Mouse (Mus musculus): ENCODE measurements around the gene Elob. TPM values are rescaled to one million over a fixed set of nuclear protein-coding genes. Genes with fewer than 3 reads are reported as not detected.

The Elob gene
- polyA plus RNA-seq, 1 experiment from 2014 or later, result 1,145 TPM

- 77% methylated on average over 7 of the region's 7 CpGs for WGBS
- no peak for DNase-seq (ENCODE audit: low spot score)
These were observed 31.6 kb downstream of the Elob start for GRCm38 (mm10) chr17:23797316-23797715.

GRCm38 (mm10) chr17:23795323-23795722 lies 33.6 kb downstream of the Elob start:
- no peak overlapping the region for H3K9ac ChIP-seq (ENCODE audit: low read depth, low read length)
- no peaks in the 10 kb centered on the region for H3K36me3 ChIP-seq (ENCODE audit: control insufficient read depth, insufficient read depth, low read length)
- no peaks in the 10 kb centered on the region for H3K9me3 ChIP-seq (ENCODE audit: control insufficient read depth, low read length)
- DNase-seq (ENCODE audit: low spot score) (no peak), ATAC-seq (ENCODE audit: low FRiP score) (no peak)
- no peaks in the 10 kb centered on the region for H3K4me1 ChIP-seq (replicated peaks; ENCODE audit: control insufficient read depth, insufficient read depth, low read length)
- no peak overlapping the region for H3K4me2 ChIP-seq (replicated peaks; ENCODE audit: low read depth, low read length)
- no peak overlapping the region for H3K27ac ChIP-seq (ENCODE audit: low read depth, low read length)
- no peaks in the 10 kb centered on the region for H3K27me3 ChIP-seq (ENCODE audit: control insufficient read depth, insufficient read depth, low read length)
- WGBS, result 95% methylated on average over 8 of the region's 8 CpGs
- no peak overlapping the region for H3K4me3 ChIP-seq (ENCODE audit: low read depth, low read length)

More at GRCm38 (mm10) chr17:23797316-23797715, 31.6 kb downstream of the Elob start:
- Histone ChIP-seq H3K27me3 (ENCODE audit: control insufficient read depth, insufficient read depth, low read length) (no peaks in the 10 kb centered on the region), H3K9me3 (ENCODE audit: control insufficient read depth, low read length) (no peaks in the 10 kb centered on the region), H3K4me2 (replicated peaks; ENCODE audit: low read depth, low read length) (no peak overlapping the region), H3K4me3 (ENCODE audit: low read depth, low read length) (no peak overlapping the region), H3K27ac (ENCODE audit: low read depth, low read length) (no peak overlapping the region), H3K9ac (ENCODE audit: low read depth, low read length) (no peak overlapping the region), H3K36me3 (ENCODE audit: control insufficient read depth, insufficient read depth, low read length) (no peaks in the 10 kb centered on the region), H3K4me1 (replicated peaks; ENCODE audit: control insufficient read depth, insufficient read depth, low read length) (no peaks in the 10 kb centered on the region)
- no peak for ATAC-seq (ENCODE audit: low FRiP score)

- H3K4me3 ChIP-seq (ENCODE audit: low read depth, low read length), result peak overlapping the region; percentile 36
- WGBS, result 60% methylated on average over 2 of the region's 2 CpGs
- peak overlapping the region; percentile 79 for H3K9ac ChIP-seq (ENCODE audit: low read depth, low read length)
- H3K9me3 ChIP-seq (ENCODE audit: control insufficient read depth, low read length), result no peaks in the 10 kb centered on the region
- no peak for DNase-seq (ENCODE audit: low spot score)
- 0 out of 2 replicates have a peak, but pooled peaks cover 2% of the 10 kb centered on the region for H3K4me1 ChIP-seq (replicated peaks; ENCODE audit: control insufficient read depth, insufficient read depth, low read length)
- H3K4me2 ChIP-seq (replicated peaks; ENCODE audit: low read depth, low read length), result peak overlapping the region; percentile 73
- no peaks in the 10 kb centered on the region for H3K36me3 ChIP-seq (ENCODE audit: control insufficient read depth, insufficient read depth, low read length)
- ATAC-seq (ENCODE audit: low FRiP score), result no peak
- no peaks in the 10 kb centered on the region for H3K27me3 ChIP-seq (ENCODE audit: control insufficient read depth, insufficient read depth, low read length)
- H3K27ac ChIP-seq (ENCODE audit: low read depth, low read length), result peak overlapping the region; percentile 84
These were observed 37.9 kb downstream of the Elob start for GRCm38 (mm10) chr17:23791079-23791357.

DNA sequence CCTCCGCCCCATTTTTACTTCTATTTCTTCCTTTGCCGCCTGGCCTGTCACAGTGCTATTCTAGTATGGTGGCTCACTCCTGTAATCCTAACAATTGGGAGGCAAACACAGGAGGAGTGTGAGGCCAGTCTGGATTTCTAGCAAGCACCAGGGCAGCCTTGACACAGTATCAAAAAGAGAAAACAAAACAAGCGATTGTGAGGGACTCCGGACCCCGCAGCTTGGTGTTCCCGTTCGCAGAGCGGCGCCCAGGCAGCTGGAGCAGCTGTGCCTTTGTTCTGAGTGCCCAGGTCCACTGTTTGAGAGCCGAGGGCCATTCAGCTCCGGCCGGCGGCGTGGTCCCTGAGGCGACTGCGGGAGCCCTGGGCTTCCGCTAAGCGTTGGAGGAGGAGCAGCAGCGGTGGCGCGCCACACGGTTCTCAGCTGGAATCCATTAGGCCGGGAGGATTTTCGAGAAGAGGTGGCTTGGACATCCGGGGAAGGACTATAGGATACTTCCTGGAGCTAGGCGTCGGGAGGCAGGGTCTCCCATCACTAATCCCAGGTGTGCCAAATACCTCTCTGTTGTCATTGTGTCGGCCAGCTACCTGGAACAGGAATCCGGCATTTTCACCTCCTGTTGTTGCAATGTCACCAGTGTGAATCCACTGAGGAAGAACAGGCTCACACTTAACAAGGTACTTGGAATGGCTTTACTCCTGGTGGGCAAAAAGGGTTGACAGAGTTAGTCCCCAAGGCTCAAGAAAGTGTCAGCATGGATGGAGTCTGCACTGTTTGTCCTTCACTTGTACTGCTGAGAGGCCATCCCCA lies 38.5 kb downstream of the Elob start, which contains the start of gene Srrm2:
TSS of gene Srrm2 (plus strand) at position 264 of the 810 bp plus-strand sequence.
- DNase-seq (ENCODE audit: low spot score) (peak; percentile 80), ATAC-seq (ENCODE audit: low FRiP score) (peak; percentile 73)
- H3K27ac ChIP-seq (ENCODE audit: low read depth, low read length), result peak within 1 kb of the TSS; percentile 84
- no peaks in the 10 kb centered on the region for H3K27me3 ChIP-seq (ENCODE audit: control insufficient read depth, insufficient read depth, low read length)
- no peaks in the 10 kb centered on the region for H3K36me3 ChIP-seq (ENCODE audit: control insufficient read depth, insufficient read depth, low read length)
- peak within 1 kb of the TSS; percentile 73 for H3K4me2 ChIP-seq (replicated peaks; ENCODE audit: low read depth, low read length)
- WGBS, result 2% methylated on average over 29 of the region's 29 CpGs
- H3K9ac ChIP-seq (ENCODE audit: low read depth, low read length), result peak within 1 kb of the TSS; percentile 79
- H3K4me3 ChIP-seq (ENCODE audit: low read depth, low read length), result peak within 1 kb of the TSS; percentile 36
- H3K9me3 ChIP-seq (ENCODE audit: control insufficient read depth, low read length), result no peaks in the 10 kb centered on the region
- H3K4me1 ChIP-seq (replicated peaks; ENCODE audit: control insufficient read depth, insufficient read depth, low read length), result 0 out of 2 replicates have a peak, but pooled peaks cover 2% of the 10 kb centered on the region

DNA sequence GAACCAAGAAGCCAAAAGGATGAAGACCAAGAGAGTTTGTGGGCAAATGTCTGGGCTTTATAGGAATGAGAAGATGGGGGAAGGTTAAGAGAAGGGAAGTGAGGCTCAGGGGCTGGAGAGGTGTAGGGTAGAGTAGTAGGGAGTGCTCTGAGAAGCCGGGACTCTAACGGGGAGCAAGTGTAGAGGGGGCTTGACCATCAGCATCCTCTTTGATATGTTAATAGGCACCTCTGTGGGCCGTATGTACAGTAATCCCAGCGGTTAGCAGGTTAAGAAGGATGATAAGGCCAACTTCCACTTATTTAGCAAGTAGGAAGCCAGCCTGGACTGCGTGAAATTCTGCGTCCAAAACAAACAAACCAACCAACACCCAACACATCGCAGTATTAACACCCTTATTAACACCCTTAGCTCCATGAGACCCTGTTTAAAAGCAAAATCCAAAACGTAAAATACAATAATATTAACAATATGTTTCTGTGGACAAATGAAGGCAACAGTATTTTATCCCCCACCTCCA lies 39.1 kb downstream of the Elob start:
- H3K27me3 ChIP-seq (ENCODE audit: control insufficient read depth, insufficient read depth, low read length), result no peaks in the 10 kb centered on the region
- DNase-seq (ENCODE audit: low spot score), result peak; percentile 39
- WGBS, result 8% methylated on average over 8 of the region's 8 CpGs
- H3K4me2 ChIP-seq (replicated peaks; ENCODE audit: low read depth, low read length), result peak overlapping the region; percentile 73
- H3K36me3 ChIP-seq (ENCODE audit: control insufficient read depth, insufficient read depth, low read length), result no peaks in the 10 kb centered on the region
- H3K9ac ChIP-seq (ENCODE audit: low read depth, low read length), result peak overlapping the region; percentile 79
- ATAC-seq (ENCODE audit: low FRiP score), result 0 out of 2 replicates have a peak, but pooled peaks have one; percentile 6
- H3K27ac ChIP-seq (ENCODE audit: low read depth, low read length), result peak overlapping the region; percentile 84
- H3K4me3 ChIP-seq (ENCODE audit: low read depth, low read length), result peak overlapping the region; percentile 36
- H3K9me3 ChIP-seq (ENCODE audit: control insufficient read depth, low read length), result no peaks in the 10 kb centered on the region
- 0 out of 2 replicates have a peak, but pooled peaks cover 2% of the 10 kb centered on the region for H3K4me1 ChIP-seq (replicated peaks; ENCODE audit: control insufficient read depth, insufficient read depth, low read length)

DNA sequence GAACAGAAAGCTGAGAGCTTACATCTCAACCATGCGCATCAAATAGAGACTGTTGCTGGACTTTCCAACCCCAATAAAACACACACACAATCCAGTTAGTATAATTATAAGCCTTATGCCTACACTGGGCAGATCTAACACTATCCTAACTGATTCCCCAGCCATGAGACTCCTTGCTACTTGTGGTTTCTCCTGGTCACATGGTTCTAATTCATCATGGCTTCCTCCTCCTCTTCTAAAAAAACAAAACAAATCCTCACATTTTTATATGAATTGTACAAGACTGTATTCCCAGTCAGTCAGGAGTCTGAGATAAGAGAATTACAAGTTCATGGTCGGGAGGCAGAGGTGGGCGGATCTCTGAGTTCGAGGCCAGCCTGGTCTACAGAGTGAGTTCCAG lies 40.0 kb downstream of the Elob start:
- ATAC-seq (ENCODE audit: low FRiP score), result no peak
- Histone ChIP-seq H3K4me1 (replicated peaks; ENCODE audit: control insufficient read depth, insufficient read depth, low read length) (0 out of 2 replicates have a peak, but pooled peaks cover 2% of the 10 kb centered on the region), H3K9me3 (ENCODE audit: control insufficient read depth, low read length) (no peaks in the 10 kb centered on the region), H3K27ac (ENCODE audit: low read depth, low read length) (no peak overlapping the region), H3K27me3 (ENCODE audit: control insufficient read depth, insufficient read depth, low read length) (no peaks in the 10 kb centered on the region), H3K4me3 (ENCODE audit: low read depth, low read length) (no peak overlapping the region), H3K9ac (ENCODE audit: low read depth, low read length) (no peak overlapping the region), H3K36me3 (ENCODE audit: control insufficient read depth, insufficient read depth, low read length) (no peaks in the 10 kb centered on the region), H3K4me2 (replicated peaks; ENCODE audit: low read depth, low read length) (no peak overlapping the region)
- WGBS, result 87% methylated on average over 4 of the region's 4 CpGs
- no peak for DNase-seq (ENCODE audit: low spot score)

- Histone ChIP-seq H3K27me3 (ENCODE audit: control insufficient read depth, insufficient read depth, low read length) (no peaks in the 10 kb centered on the region), H3K4me3 (ENCODE audit: low read depth, low read length) (peak overlapping the region; percentile 49), H3K4me2 (replicated peaks; ENCODE audit: low read depth, low read length) (peak overlapping the region; percentile 72), H3K9me3 (ENCODE audit: control insufficient read depth, low read length) (no peaks in the 10 kb centered on the region), H3K4me1 (replicated peaks; ENCODE audit: control insufficient read depth, insufficient read depth, low read length) (0 out of 2 replicates have a peak, but pooled peaks cover 2% of the 10 kb centered on the region), H3K36me3 (ENCODE audit: control insufficient read depth, insufficient read depth, low read length) (no peaks in the 10 kb centered on the region), H3K9ac (ENCODE audit: low read depth, low read length) (peak overlapping the region; percentile 64), H3K27ac (ENCODE audit: low read depth, low read length) (peak overlapping the region; percentile 67)
- WGBS, result 16% methylated on average over 13 of the region's 13 CpGs
- peak; percentile 72 for DNase-seq (ENCODE audit: low spot score)
- ATAC-seq (ENCODE audit: low FRiP score), result peak; percentile 56
These were observed 42.4 kb downstream of the Elob start for GRCm38 (mm10) chr17:23786510-23786931.

DNA sequence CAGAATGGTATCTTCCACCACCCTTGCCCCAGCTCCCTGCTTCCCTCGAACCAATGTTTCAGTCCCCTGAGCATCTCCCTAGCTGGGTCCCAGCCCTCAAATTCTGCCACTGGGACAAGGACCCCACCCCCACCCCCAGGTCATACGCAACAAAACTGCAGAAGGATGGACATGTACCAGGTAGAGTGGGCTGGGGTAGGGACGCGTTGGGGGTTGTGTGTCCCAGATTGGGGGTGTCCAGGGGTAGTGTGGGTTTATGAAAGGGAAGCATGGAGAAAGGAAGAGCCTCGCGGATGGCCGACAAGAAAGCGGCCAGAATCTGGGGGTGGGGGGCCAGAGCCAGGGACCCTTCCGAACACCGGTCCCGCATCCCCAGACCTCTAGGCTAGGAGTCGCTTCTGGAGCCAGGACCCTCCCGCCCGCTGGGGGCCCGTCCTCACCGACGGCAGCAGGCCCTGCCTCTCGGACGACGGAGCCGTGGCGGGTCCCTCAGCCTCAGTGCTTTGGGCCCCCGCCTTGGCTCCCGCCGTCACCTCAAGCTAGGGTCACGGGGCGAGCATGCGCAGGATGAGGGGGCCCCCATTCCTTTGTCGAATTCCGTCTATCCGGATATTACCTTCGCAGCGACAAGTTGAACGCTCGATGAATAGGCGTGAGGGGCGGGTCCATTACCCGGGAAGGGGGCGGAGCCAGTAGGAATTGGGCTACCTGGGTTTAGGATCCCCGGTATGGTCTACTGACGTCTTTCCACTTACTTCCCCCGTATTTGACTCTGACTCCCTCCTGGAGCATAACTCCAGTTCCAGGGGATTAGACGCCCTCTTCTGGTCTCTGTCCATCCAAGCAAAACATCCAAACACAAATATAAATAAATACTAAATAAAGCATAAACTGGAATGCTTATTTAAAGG lies 43.1 kb downstream of the Elob start, which contains the start of gene Flywch2:
TSS of gene Flywch2 (minus strand) at position 521 of the 911 bp plus-strand sequence.
- Histone ChIP-seq H3K27ac (ENCODE audit: low read depth, low read length) (peak within 1 kb of the TSS; percentile 67), H3K4me2 (replicated peaks; ENCODE audit: low read depth, low read length) (peak within 1 kb of the TSS; percentile 72), H3K4me3 (ENCODE audit: low read depth, low read length) (peak within 1 kb of the TSS; percentile 49), H3K9me3 (ENCODE audit: control insufficient read depth, low read length) (no peaks in the 10 kb centered on the region), H3K9ac (ENCODE audit: low read depth, low read length) (peak within 1 kb of the TSS; percentile 64), H3K27me3 (ENCODE audit: control insufficient read depth, insufficient read depth, low read length) (no peaks in the 10 kb centered on the region), H3K4me1 (replicated peaks; ENCODE audit: control insufficient read depth, insufficient read depth, low read length) (0 out of 2 replicates have a peak, but pooled peaks cover 2% of the 10 kb centered on the region), H3K36me3 (ENCODE audit: control insufficient read depth, insufficient read depth, low read length) (no peaks in the 10 kb centered on the region)
- 3% methylated on average over 41 of the region's 43 CpGs for WGBS
- DNase-seq (ENCODE audit: low spot score), result peak; percentile 86
- peak; percentile 80 for ATAC-seq (ENCODE audit: low FRiP score)
